Mouse (Mus musculus) C2C12 (cell line): ENCODE data around the gene Bmper.

Experiments used
- CTCF ChIP-seq: IDR thresholded peaks from one replicate; pipeline ENCODE4 v1.5.1; 2011; ENCODE audit not compliant: control insufficient read depth, insufficient read depth, insufficient read length
- MYOG ChIP-seq: IDR thresholded peaks from one replicate; pipeline ENCODE4 v1.6.1; 2011; ENCODE audit not compliant: control insufficient read depth, insufficient read length; ENCODE audit errors: extremely low read depth
- USF1 ChIP-seq: IDR thresholded peaks from one replicate; pipeline ENCODE4 v1.6.1; 2011; ENCODE audit warnings: low read depth, mild to moderate bottlenecking, control low read depth, moderate library complexity

DNA sequence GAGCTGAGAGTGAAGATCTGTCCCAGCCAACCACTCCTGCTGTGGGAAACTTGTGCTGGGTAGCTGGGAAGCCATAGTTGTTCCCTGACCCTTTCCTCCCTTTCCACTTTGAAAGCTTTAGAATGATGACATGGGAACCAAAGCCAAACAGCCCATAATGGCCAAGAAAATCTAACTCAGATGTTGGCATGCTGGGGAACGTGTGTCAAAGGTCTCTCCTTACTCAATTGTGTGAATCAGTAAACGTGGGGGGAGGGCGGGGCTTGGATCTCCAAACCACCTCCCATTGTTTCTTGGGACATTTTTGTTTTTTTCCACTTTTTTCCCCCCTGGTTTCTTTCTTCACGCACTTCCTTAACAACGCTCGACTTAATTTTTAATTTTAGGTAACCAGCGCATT, 40.0 kb downstream of the Bmper start:
- TF ChIP-seq CTCF: no peak
- TF ChIP-seq USF1: no peak
- no peak for TF ChIP-seq MYOG
